Mouse (Mus musculus) forebrain, embryonic 14.5 days (tissue): ENCODE measurements at regions not wholly inside any gene's neighbourhood (a gene's known extent, or its start where the extent isn't known, plus 50 kb on each side); places are given as distances from the start of the nearest gene placed in this dataset.

ENCODE experiments used
- ATAC-seq: fragments of 200-750 bp; cut with Nextera tagmentation; 2 replicates; pipeline ENCODE4 v1.8.0; 2017; ENCODE audit warnings: mild to moderate bottlenecking, moderate library complexity
- DNase-seq: peaks from one replicate; pipeline ENCODE4 v3.0.0-alpha.2; 2015; ENCODE audit warnings: low spot score
- H3K27ac ChIP-seq: fragments of 300-500 bp; sonication (generic); 2 replicates; pipeline ENCODE4 v1.5.1; 2014; ENCODE audit warnings: low read depth, mild to moderate bottlenecking, control low read depth, low read length, moderate library complexity
- H3K27me3 ChIP-seq: fragments of 300-500 bp; sonication (generic); replicated peaks from 2 replicates; pipeline ENCODE4 v1.6.1; 2014; ENCODE audit warnings: low read length, control low read depth, mixed read lengths; ENCODE audit not compliant: control insufficient read depth, insufficient read depth
- H3K36me3 ChIP-seq: fragments of 300-500 bp; sonication (generic); 2 replicates; pipeline ENCODE4 v1.6.1; 2014; ENCODE audit warnings: low read length, control low read depth; ENCODE audit not compliant: control insufficient read depth, insufficient read depth
- H3K4me1 ChIP-seq: fragments of 300-500 bp; sonication (generic); 2 replicates; pipeline ENCODE4 v1.6.1; 2014; ENCODE audit warnings: antibody characterized with exemption, low read length, control low read depth; ENCODE audit not compliant: control insufficient read depth, insufficient read depth
- H3K4me2 ChIP-seq: fragments of 300-500 bp; sonication (generic); 2 replicates; pipeline ENCODE4 v1.6.1; 2014; ENCODE audit warnings: mild to moderate bottlenecking, control low read depth, low read length
- H3K4me3 ChIP-seq: fragments of 300-500 bp; sonication (generic); 2 replicates; pipeline ENCODE4 v1.5.1; 2014; ENCODE audit warnings: low read depth, low read length, control low read depth
- H3K9ac ChIP-seq: fragments of 300-500 bp; sonication (generic); 2 replicates; pipeline ENCODE4 v1.6.1; 2014; ENCODE audit warnings: mild to moderate bottlenecking, low read length, control low read depth, moderate library complexity
- H3K9me3 ChIP-seq: fragments of 300-500 bp; sonication (generic); replicated peaks from 2 replicates; pipeline ENCODE4 v1.6.1; 2016; ENCODE audit warnings: low read length, control low read depth, mixed read lengths; ENCODE audit not compliant: control insufficient read depth
- WGBS: fragments of 180-500 bp; shearing (Covaris S2); extraction: QIAGEN DNeasy Blood & Tissue Kit; methylation state at CpG from one replicate; pipeline ENCODE4 v1.1.7; 2014; 5-methylcytosine and 5-hydroxymethylcytosine counted together

- ATAC-seq (peak; percentile 84), DNase-seq (peak; percentile 85)
- Histone ChIP-seq H3K4me2 (no peak overlapping the region), H3K4me1 (peaks cover 27% of the 10 kb centered on the region), H3K27ac (no peak overlapping the region; the same call in 1 of the 2 replicates), H3K4me3 (no peak overlapping the region), H3K9me3 (0 out of 2 replicates have a peak, but pooled peaks cover 2% of the 10 kb centered on the region), H3K9ac (no peak overlapping the region), H3K27me3 (no peaks in the 10 kb centered on the region), H3K36me3 (no peaks in the 10 kb centered on the region)
- 5% methylated on average over 6 of the region's 6 CpGs for WGBS
These were observed 220.0 kb upstream of the Zdhhc25 start for GRCm38 (mm10) chr15:88379951-88380623.

- Histone ChIP-seq H3K4me2 (no peak overlapping the region), H3K27ac (no peak overlapping the region), H3K4me3 (no peak overlapping the region), H3K36me3 (no peaks in the 10 kb centered on the region), H3K9me3 (0 out of 2 replicates have a peak, but pooled peaks cover 2% of the 10 kb centered on the region), H3K9ac (no peak overlapping the region), H3K4me1 (peaks cover 35% of the 10 kb centered on the region), H3K27me3 (no peaks in the 10 kb centered on the region)
- WGBS: 45% methylated on average over 10 of the region's 10 CpGs
- ATAC-seq: no peak
- DNase-seq: no peak
These were observed 218.7 kb upstream of the Zdhhc25 start for GRCm38 (mm10) chr15:88381419-88381818.

- WGBS: 48% methylated on average over 2 of the region's 2 CpGs
- Histone ChIP-seq H3K9me3 (0 out of 2 replicates have a peak, but pooled peaks cover 2% of the 10 kb centered on the region), H3K4me1 (peaks cover 21% of the 10 kb centered on the region), H3K27me3 (no peaks in the 10 kb centered on the region), H3K27ac (no peak overlapping the region), H3K36me3 (no peaks in the 10 kb centered on the region), H3K9ac (no peak overlapping the region), H3K4me2 (no peak overlapping the region), H3K4me3 (no peak overlapping the region)
- peak; percentile 34; the same call in 1 of the 2 replicates for ATAC-seq
- no peak for DNase-seq
These were observed 214.2 kb upstream of the Zdhhc25 start for GRCm38 (mm10) chr15:88385943-88386342.

GRCm38 (mm10) chr15:88386711-88387110, 213.4 kb upstream of the Zdhhc25 start:
- Histone ChIP-seq H3K36me3 (no peaks in the 10 kb centered on the region), H3K4me2 (no peak overlapping the region), H3K4me1 (peaks cover 18% of the 10 kb centered on the region), H3K27ac (no peak overlapping the region), H3K9ac (no peak overlapping the region), H3K27me3 (no peaks in the 10 kb centered on the region), H3K4me3 (no peak overlapping the region), H3K9me3 (0 out of 2 replicates have a peak, but pooled peaks cover 2% of the 10 kb centered on the region)
- DNase-seq (peak; percentile 79), ATAC-seq (peak; percentile 78)
- WGBS: 14% methylated on average over 6 of the region's 6 CpGs

GRCm38 (mm10) chr15:88391822-88392221, 208.3 kb upstream of the Zdhhc25 start:
- no peaks in the 10 kb centered on the region for H3K36me3 ChIP-seq
- no peak overlapping the region for H3K4me2 ChIP-seq
- no peak for DNase-seq
- H3K4me3 ChIP-seq: no peak overlapping the region
- no peaks in the 10 kb centered on the region for H3K9me3 ChIP-seq
- H3K4me1 ChIP-seq: peaks cover 4% of the 10 kb centered on the region
- no peak overlapping the region for H3K9ac ChIP-seq
- no peak overlapping the region for H3K27ac ChIP-seq
- no peak for ATAC-seq
- no peaks in the 10 kb centered on the region for H3K27me3 ChIP-seq
- 78% methylated on average over 15 of the region's 15 CpGs for WGBS

GRCm38 (mm10) chr15:88399064-88399463, 201.0 kb upstream of the Zdhhc25 start:
- Histone ChIP-seq H3K4me3 (no peak overlapping the region), H3K4me1 (peaks cover 20% of the 10 kb centered on the region), H3K27me3 (no peaks in the 10 kb centered on the region), H3K9me3 (no peaks in the 10 kb centered on the region), H3K9ac (no peak overlapping the region), H3K27ac (no peak overlapping the region), H3K4me2 (no peak overlapping the region), H3K36me3 (no peaks in the 10 kb centered on the region)
- DNase-seq (no peak), ATAC-seq (0 out of 2 replicates have a peak, but pooled peaks have one; percentile 10)
- 55% methylated on average over 5 of the region's 5 CpGs for WGBS

GRCm38 (mm10) chr15:88399989-88400388, 200.1 kb upstream of the Zdhhc25 start:
- Histone ChIP-seq H3K4me1 (peaks cover 20% of the 10 kb centered on the region), H3K27me3 (no peaks in the 10 kb centered on the region), H3K9ac (no peak overlapping the region), H3K4me2 (no peak overlapping the region), H3K36me3 (no peaks in the 10 kb centered on the region), H3K4me3 (no peak overlapping the region), H3K27ac (no peak overlapping the region), H3K9me3 (no peaks in the 10 kb centered on the region)
- DNase-seq: no peak
- WGBS: 90% methylated on average over 12 of the region's 12 CpGs
- no peak for ATAC-seq

GRCm38 (mm10) chr15:88400787-88401186, 199.3 kb upstream of the Zdhhc25 start:
- Histone ChIP-seq H3K36me3 (no peaks in the 10 kb centered on the region), H3K4me1 (peaks cover 20% of the 10 kb centered on the region), H3K9ac (no peak overlapping the region), H3K9me3 (no peaks in the 10 kb centered on the region), H3K27ac (no peak overlapping the region), H3K4me3 (no peak overlapping the region), H3K4me2 (no peak overlapping the region), H3K27me3 (no peaks in the 10 kb centered on the region)
- no peak for ATAC-seq
- no peak for DNase-seq
- WGBS: 45% methylated on average over 9 of the region's 9 CpGs
